Mouse (Mus musculus) lung, embryonic 14.5 days (tissue): Measurements from ENCODE around the gene Zbtb44. TPM values are rescaled to one million over a fixed set of nuclear protein-coding genes. Genes with fewer than 3 reads are reported as not detected.

Source experiments
- ATAC-seq: fragments of 200-750 bp; cut with Nextera tagmentation; 2 replicates; pipeline ENCODE4 v1.8.0; 2017; ENCODE audit warnings: mild to moderate bottlenecking, moderate TSS enrichment, moderate library complexity; ENCODE audit not compliant: insufficient read depth
- DNase-seq: peaks from one replicate; pipeline ENCODE4 v3.0.0-alpha.2; 2015
- H3K27ac ChIP-seq: fragments of 300-500 bp; sonication (generic); 2 replicates; pipeline ENCODE4 v1.5.1; 2014; ENCODE audit warnings: low read depth, mild to moderate bottlenecking, moderate library complexity
- H3K27me3 ChIP-seq: fragments of 300-500 bp; sonication (generic); 2 replicates; pipeline ENCODE4 v1.6.1; 2014; ENCODE audit warnings: low read length, control low read depth; ENCODE audit not compliant: insufficient read depth
- H3K36me3 ChIP-seq: fragments of 300-500 bp; sonication (generic); 2 replicates; pipeline ENCODE4 v1.6.1; 2014; ENCODE audit warnings: control low read depth; ENCODE audit not compliant: insufficient read depth
- H3K4me1 ChIP-seq: fragments of 300-500 bp; sonication (generic); 2 replicates; pipeline ENCODE4 v1.6.1; 2014; ENCODE audit warnings: antibody characterized with exemption, control low read depth; ENCODE audit not compliant: insufficient read depth
- H3K4me2 ChIP-seq: fragments of 300-500 bp; sonication (generic); 2 replicates; pipeline ENCODE4 v1.6.1; 2014; ENCODE audit warnings: mild to moderate bottlenecking
- H3K4me3 ChIP-seq: fragments of 300-500 bp; sonication (generic); 2 replicates; pipeline ENCODE4 v1.5.1; 2014; ENCODE audit warnings: low read depth, low read length
- H3K9ac ChIP-seq: fragments of 300-500 bp; sonication (generic); 2 replicates; pipeline ENCODE4 v1.6.1; 2014
- H3K9me3 ChIP-seq: fragments of 300-500 bp; sonication (generic); 2 replicates; pipeline ENCODE4 v1.6.1; 2016; ENCODE audit warnings: low read depth, low read length, control low read depth
- CTCF ChIP-seq: IDR thresholded peaks from 2 replicates; pipeline ENCODE4 v1.5.1; 2016; ENCODE audit warnings: antibody characterized with exemption, low read depth
- WGBS: fragments of 180-500 bp; shearing (Covaris S2); extraction: QIAGEN DNeasy Blood & Tissue Kit; methylation state at CpG from one replicate; pipeline ENCODE4 v1.1.7; 2014; 5-methylcytosine and 5-hydroxymethylcytosine counted together
- polyA plus RNA-seq: library from polyadenylated mRNA; unstranded; fragments of >200 nt; fragmentation: Nextera tagmentation; extraction: Ambion mirVana; gene quantifications from 2 replicates; pipeline ENCODE4 v1.2.1, GENCODE M21; 2014

Gene Zbtb44
- polyA plus RNA-seq, 1 experiment from 2014 or later: 8.0 TPM

GRCm38 (mm10) chr9:31070706-31071105 lies 40.3 kb downstream of the Zbtb44 start:
- no peak overlapping the region for H3K4me2 ChIP-seq
- H3K9ac ChIP-seq: no peak overlapping the region
- no peak overlapping the region for H3K27ac ChIP-seq
- no peak for TF ChIP-seq CTCF
- no peaks in the 10 kb centered on the region for H3K4me1 ChIP-seq
- H3K36me3 ChIP-seq: peaks cover 24% of the 10 kb centered on the region
- DNase-seq: no peak
- no peak for ATAC-seq
- no peak overlapping the region for H3K4me3 ChIP-seq
- WGBS: 95% methylated on average over 7 of the region's 8 CpGs
- no peaks in the 10 kb centered on the region for H3K9me3 ChIP-seq
- H3K27me3 ChIP-seq: no peaks in the 10 kb centered on the region

GRCm38 (mm10) chr9:31072256-31072655 lies 41.8 kb downstream of the Zbtb44 start:
- no peaks in the 10 kb centered on the region for H3K4me1 ChIP-seq
- no peak overlapping the region for H3K27ac ChIP-seq
- no peak overlapping the region for H3K4me2 ChIP-seq
- ATAC-seq: no peak
- H3K4me3 ChIP-seq: no peak overlapping the region
- WGBS: 73% methylated on average over 5 of the region's 5 CpGs
- no peaks in the 10 kb centered on the region for H3K27me3 ChIP-seq
- H3K36me3 ChIP-seq: 0 out of 2 replicates have a peak, but pooled peaks cover 12% of the 10 kb centered on the region
- TF ChIP-seq CTCF: no peak
- H3K9me3 ChIP-seq: no peaks in the 10 kb centered on the region
- DNase-seq: no peak
- no peak overlapping the region for H3K9ac ChIP-seq

- ATAC-seq: no peak
- Histone ChIP-seq H3K27me3 (no peaks in the 10 kb centered on the region), H3K9me3 (no peaks in the 10 kb centered on the region), H3K27ac (no peak overlapping the region), H3K4me3 (no peak overlapping the region), H3K4me1 (no peaks in the 10 kb centered on the region), H3K36me3 (0 out of 2 replicates have a peak, but pooled peaks cover 6% of the 10 kb centered on the region), H3K9ac (no peak overlapping the region), H3K4me2 (no peak overlapping the region)
- TF ChIP-seq CTCF: no peak
- no peak for DNase-seq
- WGBS: 71% methylated on average over 7 of the region's 7 CpGs
Observed at GRCm38 (mm10) chr9:31073797-31074196, 43.4 kb downstream of the Zbtb44 start.

- Histone ChIP-seq H3K4me2 (no peak overlapping the region), H3K27ac (no peak overlapping the region), H3K9me3 (no peaks in the 10 kb centered on the region), H3K4me3 (no peak overlapping the region), H3K27me3 (no peaks in the 10 kb centered on the region), H3K4me1 (no peaks in the 10 kb centered on the region), H3K36me3 (no peaks in the 10 kb centered on the region), H3K9ac (no peak overlapping the region)
- no peak for TF ChIP-seq CTCF
- ATAC-seq: no peak
- DNase-seq: no peak
- WGBS: 88% methylated on average over 10 of the region's 10 CpGs
Observed at GRCm38 (mm10) chr9:31074836-31075235, 44.4 kb downstream of the Zbtb44 start.

GRCm38 (mm10) chr9:31080726-31081125 lies 50.3 kb downstream of the Zbtb44 start:
- no peak for TF ChIP-seq CTCF
- WGBS: 32% methylated on average over 6 of the region's 6 CpGs
- no peak overlapping the region for H3K27ac ChIP-seq
- no peaks in the 10 kb centered on the region for H3K27me3 ChIP-seq
- peak; percentile 53; the same call in 1 of the 2 replicates for ATAC-seq
- DNase-seq: peak; percentile 72
- H3K36me3 ChIP-seq: no peaks in the 10 kb centered on the region
- no peaks in the 10 kb centered on the region for H3K9me3 ChIP-seq
- no peak overlapping the region for H3K9ac ChIP-seq
- no peak overlapping the region for H3K4me2 ChIP-seq
- no peak overlapping the region for H3K4me3 ChIP-seq
- H3K4me1 ChIP-seq: no peaks in the 10 kb centered on the region

GRCm38 (mm10) chr9:31082054-31082666 lies 51.7 kb downstream of the Zbtb44 start:
- H3K9me3 ChIP-seq: no peaks in the 10 kb centered on the region
- ATAC-seq (peak; percentile 38; the same call in 1 of the 2 replicates), DNase-seq (peak; percentile 93)
- H3K9ac ChIP-seq: no peak overlapping the region
- peak overlapping the region; percentile 37; the same call in 1 of the 2 replicates for H3K4me2 ChIP-seq
- no peak overlapping the region for H3K4me3 ChIP-seq
- no peaks in the 10 kb centered on the region for H3K27me3 ChIP-seq
- H3K36me3 ChIP-seq: no peaks in the 10 kb centered on the region
- H3K27ac ChIP-seq: no peak overlapping the region
- peak; percentile 88 for TF ChIP-seq CTCF
- WGBS: 10% methylated on average over 15 of the region's 15 CpGs
- H3K4me1 ChIP-seq: no peaks in the 10 kb centered on the region

GRCm38 (mm10) chr9:31082771-31083170 lies 52.3 kb downstream of the Zbtb44 start:
- 69% methylated on average over 6 of the region's 6 CpGs for WGBS
- TF ChIP-seq CTCF: no peak
- DNase-seq: no peak
- Histone ChIP-seq H3K4me2 (no peak overlapping the region), H3K4me3 (no peak overlapping the region), H3K9me3 (no peaks in the 10 kb centered on the region), H3K27me3 (no peaks in the 10 kb centered on the region), H3K27ac (no peak overlapping the region), H3K9ac (no peak overlapping the region), H3K36me3 (no peaks in the 10 kb centered on the region), H3K4me1 (no peaks in the 10 kb centered on the region)
- ATAC-seq: no peak

GRCm38 (mm10) chr9:31085556-31085955 lies 55.1 kb downstream of the Zbtb44 start:
- Histone ChIP-seq H3K4me2 (no peak overlapping the region), H3K9me3 (no peaks in the 10 kb centered on the region), H3K4me1 (no peaks in the 10 kb centered on the region), H3K27ac (no peak overlapping the region), H3K4me3 (no peak overlapping the region), H3K27me3 (no peaks in the 10 kb centered on the region), H3K36me3 (no peaks in the 10 kb centered on the region), H3K9ac (no peak overlapping the region)
- no peak for DNase-seq
- TF ChIP-seq CTCF: no peak
- WGBS: 70% methylated on average over 5 of the region's 5 CpGs
- ATAC-seq: no peak
